Mouse (Mus musculus) limb, embryonic 14.5 days (tissue): Measurements from ENCODE around the gene Gm16434. TPM values are rescaled to one million over a fixed set of nuclear protein-coding genes. Genes with fewer than 3 reads are reported as not detected.
"Not testable (repeated sequence)": the region's sequence is repeated elsewhere in the genome, so short reads cannot be mapped to it uniquely, and the experiment has no call there.

ENCODE experiments used
- ATAC-seq: fragments of 200-750 bp; cut with Nextera tagmentation; 2 replicates; pipeline ENCODE4 v1.8.0; 2017; ENCODE audit warnings: low read depth, moderate number of reproducible peaks, moderate TSS enrichment; ENCODE audit not compliant: low FRiP score
- DNase-seq: peaks from one replicate; pipeline ENCODE4 v3.0.0-alpha.2; 2015; ENCODE audit warnings: low spot score
- H3K27ac ChIP-seq: fragments of 300-500 bp; sonication (generic); replicated peaks from 2 replicates; pipeline ENCODE4 v1.5.1; 2014; ENCODE audit warnings: low read depth, mild to moderate bottlenecking, low read length, moderate library complexity, mixed read lengths
- H3K27me3 ChIP-seq: fragments of 300-500 bp; sonication (generic); 2 replicates; pipeline ENCODE4 v1.6.1; 2014; ENCODE audit warnings: low read length, mixed read lengths; ENCODE audit not compliant: control insufficient read depth, insufficient read depth
- H3K36me3 ChIP-seq: fragments of 300-500 bp; sonication (generic); 2 replicates; pipeline ENCODE4 v1.6.1; 2014; ENCODE audit warnings: mild to moderate bottlenecking, low read length, moderate library complexity, mixed read lengths; ENCODE audit not compliant: control insufficient read depth, insufficient read depth
- H3K4me1 ChIP-seq: fragments of 300-500 bp; sonication (generic); 2 replicates; pipeline ENCODE4 v1.6.1; 2014; ENCODE audit warnings: antibody characterized with exemption, low read length, mixed read lengths; ENCODE audit not compliant: control insufficient read depth, insufficient read depth
- H3K4me2 ChIP-seq: fragments of 300-500 bp; sonication (generic); replicated peaks from 2 replicates; pipeline ENCODE4 v1.6.1; 2014; ENCODE audit warnings: low read depth, mild to moderate bottlenecking, low read length, moderate library complexity; ENCODE audit not compliant: severe bottlenecking
- H3K4me3 ChIP-seq: fragments of 300-500 bp; sonication (generic); replicated peaks from 2 replicates; pipeline ENCODE4 v1.5.1; 2014; ENCODE audit warnings: low read length
- H3K9ac ChIP-seq: fragments of 300-500 bp; sonication (generic); 2 replicates; pipeline ENCODE4 v1.6.1; 2014; ENCODE audit warnings: mild to moderate bottlenecking, low read depth, low read length, moderate library complexity; ENCODE audit not compliant: severe bottlenecking
- H3K9me3 ChIP-seq: fragments of 300-500 bp; sonication (generic); 2 replicates; pipeline ENCODE4 v1.6.1; 2016; ENCODE audit warnings: low read length; ENCODE audit not compliant: control insufficient read depth
- WGBS: fragments of 180-500 bp; shearing (Covaris S2); extraction: QIAGEN DNeasy Blood & Tissue Kit; methylation state at CpG from one replicate; pipeline ENCODE4 v1.1.7; 2014; 5-methylcytosine and 5-hydroxymethylcytosine counted together
- polyA plus RNA-seq, 2 experiments: library from polyadenylated mRNA; depleted of rRNA in 1 of 2; stranded (reverse) in 1 of 2; unstranded in 1 of 2; fragments of >200 nt; fragmentation: Nextera tagmentation in 1 of 2; extraction: Ambion mirVana in 1 of 2; gene quantifications; 2 replicates each; pipeline versions ENCODE4 v1.2.1 to v1.2.3; 2012 to 2014

Gm16434 gene
- not detected in 2 replicates for polyA plus RNA-seq (2012; rRNA removed)
- polyA plus RNA-seq (2014; fragmentation: Nextera tagmentation; extraction: Ambion mirVana) = not detected in 2 replicates

GRCm38 (mm10) chr14:7194440-7194839 is at the start of gene Gm16434:
TSS of gene Gm16434 (minus strand) at chr14:7194540.
- H3K36me3 ChIP-seq, H3K4me2 ChIP-seq, H3K4me1 ChIP-seq, H3K9me3 ChIP-seq, H3K9ac ChIP-seq, H3K27me3 ChIP-seq, H3K4me3 ChIP-seq, DNase-seq, H3K27ac ChIP-seq, ATAC-seq: not testable (repeated sequence)
- no CpG with 5 or more reads among the region's 2 CpGs for WGBS

GRCm38 (mm10) chr14:7243498-7243897 is 49.2 kb upstream of the Gm16434 start:
- H3K4me1 ChIP-seq, H3K36me3 ChIP-seq, H3K9me3 ChIP-seq, ATAC-seq, H3K4me3 ChIP-seq, H3K9ac ChIP-seq, H3K27ac ChIP-seq, H3K4me2 ChIP-seq, H3K27me3 ChIP-seq: not testable (repeated sequence)
- peak; percentile 2 for DNase-seq
- 2% methylated on average over 7 of the region's 10 CpGs for WGBS

- ATAC-seq, H3K4me2 ChIP-seq, H3K9me3 ChIP-seq, H3K4me1 ChIP-seq, H3K27ac ChIP-seq, H3K9ac ChIP-seq, H3K27me3 ChIP-seq, H3K4me3 ChIP-seq, DNase-seq, H3K36me3 ChIP-seq: not testable (repeated sequence)
- 89% methylated on average over 2 of the region's 3 CpGs for WGBS
These were observed 5.7 kb upstream of the Gm16434 start for GRCm38 (mm10) chr14:7200070-7200469.

- no CpG with 5 or more reads among the region's 37 CpGs for WGBS
- not testable (repeated sequence) for H3K4me1 ChIP-seq, ATAC-seq, H3K36me3 ChIP-seq, H3K27me3 ChIP-seq, H3K9ac ChIP-seq, H3K4me2 ChIP-seq, H3K4me3 ChIP-seq, H3K9me3 ChIP-seq, H3K27ac ChIP-seq, DNase-seq
These were observed 19.8 kb downstream of the Gm16434 start, which contains the start of gene Gm3512 for GRCm38 (mm10) chr14:7174483-7174971. TSS of gene Gm3512 (minus strand) at chr14:7174533.

Other genes starting within 250 kb of the Gm16434 start
- not detected in 2 replicates for gene Gm6356, start 220.7 kb downstream of the Gm16434 start, polyA plus RNA-seq (2012; rRNA removed)
- not detected in 2 replicates for gene Gm6356, start 220.7 kb downstream of the Gm16434 start, polyA plus RNA-seq (2014; fragmentation: Nextera tagmentation; extraction: Ambion mirVana)
- gene Gm10406, start 167.1 kb downstream of the Gm16434 start, polyA plus RNA-seq (2012; rRNA removed) = 2.4 and 2.6 TPM in 2 replicates
- 0.58 and 1.4 TPM in 2 replicates for gene Gm10406, start 167.1 kb downstream of the Gm16434 start, polyA plus RNA-seq (2014; fragmentation: Nextera tagmentation; extraction: Ambion mirVana)
- gene Gm3685, start 149.6 kb downstream of the Gm16434 start, polyA plus RNA-seq (2012; rRNA removed) = not detected in 2 replicates
- gene Gm3685, start 149.6 kb downstream of the Gm16434 start, polyA plus RNA-seq (2014; fragmentation: Nextera tagmentation; extraction: Ambion mirVana) = not detected in 2 replicates
- 3.6 and 3.8 TPM in 2 replicates for gene Gm3696, start 93.9 kb downstream of the Gm16434 start, polyA plus RNA-seq (2012; rRNA removed)
- gene Gm3696, start 93.9 kb downstream of the Gm16434 start, polyA plus RNA-seq (2014; fragmentation: Nextera tagmentation; extraction: Ambion mirVana) = 1.6 and 1.8 TPM in 2 replicates
- not detected in 2 replicates for gene Gm6676, start 69.1 kb downstream of the Gm16434 start, polyA plus RNA-seq (2012; rRNA removed)
- not detected in 2 replicates for gene Gm6676, start 69.1 kb downstream of the Gm16434 start, polyA plus RNA-seq (2014; fragmentation: Nextera tagmentation; extraction: Ambion mirVana)
- gene Gm3512, start 20.0 kb downstream of the Gm16434 start, polyA plus RNA-seq (2012; rRNA removed) = 5.8 and 6.3 TPM in 2 replicates
- 4.8 and 4.9 TPM in 2 replicates for gene Gm3512, start 20.0 kb downstream of the Gm16434 start, polyA plus RNA-seq (2014; fragmentation: Nextera tagmentation; extraction: Ambion mirVana)
- gene Gm3727, start 70.2 kb upstream of the Gm16434 start, polyA plus RNA-seq (2012; rRNA removed) = not detected in 2 replicates
- not detected in 2 replicates for gene Gm3727, start 70.2 kb upstream of the Gm16434 start, polyA plus RNA-seq (2014; fragmentation: Nextera tagmentation; extraction: Ambion mirVana)
- gene Gm3739, start 120.5 kb upstream of the Gm16434 start, polyA plus RNA-seq (2012; rRNA removed) = 1.4 and 1.6 TPM in 2 replicates
- 0.51 and 0.85 TPM in 2 replicates for gene Gm3739, start 120.5 kb upstream of the Gm16434 start, polyA plus RNA-seq (2014; fragmentation: Nextera tagmentation; extraction: Ambion mirVana)
- gene Gm5797, start 137.9 kb upstream of the Gm16434 start, polyA plus RNA-seq (2012; rRNA removed) = not detected in 2 replicates
- gene Gm5797, start 137.9 kb upstream of the Gm16434 start, polyA plus RNA-seq (2014; fragmentation: Nextera tagmentation; extraction: Ambion mirVana) = not detected in 2 replicates
- not detected in 2 replicates for gene Gm8374, start 170.6 kb upstream of the Gm16434 start, polyA plus RNA-seq (2012; rRNA removed)
- gene Gm8374, start 170.6 kb upstream of the Gm16434 start, polyA plus RNA-seq (2014; fragmentation: Nextera tagmentation; extraction: Ambion mirVana) = not detected in 2 replicates